ENCODE assay signal across 17 mouse cellular contexts in genomic region chr8:121446862-121447261, GRCm38 (mm10).
DNase-seq lines count a peak whose midpoint lies in the region; ATAC-seq and TF ChIP-seq lines count a peak whose summit lies in the region.
"Had no signal": no experiment of that assay in that cellular context is flagged by ENCODE, and none has a peak within 500 bp of the region (broad histone marks: within the 10 kb centered on the region; RNA-seq: fewer than 3 reads in every experiment).

No protein-coding gene starts in this region.

- TF ChIP-seq POLR2A in kidney, adult 2 months (IDR thresholded peaks at IDR 0.05; ENCODE audit: low read depth, low read length), result no peak

- no peak for TF ChIP-seq CTCF in kidney, adult 2 months (conservative IDR thresholded peaks at IDR 0.05; ENCODE audit: insufficient read depth, insufficient read length, low read depth, low read length)
- no peak for TF ChIP-seq CTCF in lung, postnatal 0 days (IDR thresholded peaks at IDR 0.05)

- H3K4me2 ChIP-seq in lung, postnatal 0 days (replicated peaks; ENCODE audit: low read depth, low read length), result no peak overlapping the region
- H3K4me2 ChIP-seq: forebrain, embryonic 13.5 days; hindbrain, embryonic 15.5 days had no signal

- DNase-seq in kidney, adult 2 months, result peak; percentile 30
- DNase-seq in kidney, adult 11 months, result no peak
- DNase-seq in kidney, postnatal 4 days, result peak; percentile 30 to 40
- no peak for DNase-seq in kidney, postnatal 25 days
- DNase-seq in lung, postnatal 0 days (ENCODE audit: low spot score), result peak; percentile 53
- no peak for DNase-seq in lung, postnatal 25 days (ENCODE audit: low spot score)
- no peak for DNase-seq in urinary bladder, postnatal 4 days (ENCODE audit: low spot score in 2 of 2)
- DNase-seq: adrenal gland, adult 2 months; adrenal gland, postnatal 25 days; cerebellum, adult 18-20 months; cerebellum, adult 9-11 months; cerebellum, postnatal 36 days; forebrain, postnatal 0 days; gastrocnemius, postnatal 14 days; heart, postnatal 14 days had no signal

- 65% methylated on average over 6 of the region's 6 CpGs for WGBS in kidney, adult 2 months
- WGBS in lung, postnatal 0 days, result 66% methylated on average over 6 of the region's 6 CpGs

- no peak overlapping the region for H3K9ac ChIP-seq in lung, postnatal 0 days (replicated peaks; ENCODE audit: low read depth)
- H3K9ac ChIP-seq: forebrain, embryonic 13.5 days; forebrain, postnatal 0 days; hindbrain, embryonic 15.5 days had no signal

- ATAC-seq in lung, postnatal 0 days, result peak; percentile 31; the same call in 1 of the 2 replicates
- ATAC-seq: forebrain, embryonic 13.5 days; forebrain, postnatal 0 days had no signal

- no peaks in the 10 kb centered on the region for H3K9me3 ChIP-seq in lung, postnatal 0 days (ENCODE audit: low read length)
- H3K9me3 ChIP-seq: forebrain, embryonic 13.5 days; hindbrain, embryonic 15.5 days had no signal

- H3K27ac ChIP-seq in kidney, adult 2 months (ENCODE audit: insufficient read depth, low read depth, low read length), result no peak overlapping the region
- no peak overlapping the region for H3K27ac ChIP-seq in lung, postnatal 0 days (ENCODE audit: low read length)
- H3K27ac ChIP-seq: forebrain, embryonic 13.5 days; hindbrain, embryonic 15.5 days had no signal

- no peak overlapping the region for H3K4me3 ChIP-seq in kidney, adult 2 months (ENCODE audit: insufficient read depth, low read depth, low read length)
- no peak overlapping the region for H3K4me3 ChIP-seq in lung, postnatal 0 days (ENCODE audit: low read depth, low read length)
- H3K4me3 ChIP-seq: forebrain, embryonic 13.5 days; hindbrain, embryonic 15.5 days had no signal

- no peaks in the 10 kb centered on the region for H3K4me1 ChIP-seq in kidney, adult 2 months (ENCODE audit: control insufficient read depth, insufficient read depth, low read length)
- H3K4me1 ChIP-seq in lung, postnatal 0 days (ENCODE audit: insufficient read depth, low read depth, low read length), result no peaks in the 10 kb centered on the region
- H3K4me1 ChIP-seq: forebrain, embryonic 13.5 days; hindbrain, embryonic 15.5 days had no signal

- TF ChIP-seq EP300 in lung, postnatal 0 days (IDR thresholded peaks at IDR 0.05), result no peak

- no peaks in the 10 kb centered on the region for H3K27me3 ChIP-seq in kidney, adult 2 months (replicated peaks; ENCODE audit: control insufficient read depth, insufficient read depth, low read length)
- no peaks in the 10 kb centered on the region for H3K27me3 ChIP-seq in lung, postnatal 0 days (replicated peaks; ENCODE audit: insufficient read depth, low read length)
- H3K27me3 ChIP-seq: forebrain, embryonic 13.5 days; hindbrain, embryonic 15.5 days had no signal

- no peaks in the 10 kb centered on the region for H3K36me3 ChIP-seq in kidney, adult 2 months (ENCODE audit: control insufficient read depth, insufficient read depth, low read length)
- H3K36me3 ChIP-seq in lung, postnatal 0 days (ENCODE audit: insufficient read depth, low read length), result no peaks in the 10 kb centered on the region
- H3K36me3 ChIP-seq: hindbrain, embryonic 15.5 days had no signal

Comparison
In these comparisons a context has a peak if more than half of its experiments do, and no peak if none do; other contexts are left out.
1. DNase-seq: peak in kidney, adult 2 months (single experiment), kidney, postnatal 4 days (2 of 2) and lung, postnatal 0 days (single experiment); none in kidney, adult 11 months (single experiment), kidney, postnatal 25 days (0 of 2), lung, postnatal 25 days (single experiment) and urinary bladder, postnatal 4 days (0 of 2).